Mouse (Mus musculus) skeletal muscle tissue, adult 2 months (tissue): ENCODE measurements around the gene Slc9a5.
A peak's percentile ranks its signal among the peaks of the same experiment; 100 is the strongest.

Experiments
- DNase-seq: peaks from one replicate; pipeline ENCODE4 v3.0.0-alpha.2; 2012; ENCODE audit warnings: low read depth, low spot score

Slc9a5 gene

DNA sequence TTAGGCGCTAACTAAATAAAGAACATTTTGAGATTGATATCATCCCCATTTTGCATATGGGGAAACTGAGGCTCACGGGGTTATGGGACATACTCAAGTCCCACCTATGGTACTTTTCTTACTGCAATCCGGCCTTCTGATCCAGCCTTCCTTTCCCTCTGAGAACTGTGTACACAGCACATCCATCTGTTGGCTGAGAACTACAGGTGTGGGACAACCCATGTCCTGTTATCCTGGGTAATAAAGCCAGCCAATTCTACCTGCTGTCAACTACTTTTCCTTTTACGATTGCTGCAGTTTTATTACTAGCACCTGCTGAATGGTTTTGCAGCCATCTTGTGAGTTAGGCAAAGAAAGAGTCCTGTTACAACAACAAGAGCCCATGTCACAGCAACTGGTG lies 5.9 kb downstream of the Slc9a5 start:
- no peak for DNase-seq

GRCm38 (mm10) chr8:105355179-105356024 lies 6.8 kb downstream of the Slc9a5 start:
- no peak for DNase-seq

- DNase-seq, result no peak
Observed at GRCm38 (mm10) chr8:105356681-105357080, 8.0 kb downstream of the Slc9a5 start.

- DNase-seq, result no peak
Observed at GRCm38 (mm10) chr8:105359208-105359607, 10.6 kb downstream of the Slc9a5 start.

GRCm38 (mm10) chr8:105359646-105360045 lies 11.0 kb downstream of the Slc9a5 start:
- DNase-seq, result no peak

DNA sequence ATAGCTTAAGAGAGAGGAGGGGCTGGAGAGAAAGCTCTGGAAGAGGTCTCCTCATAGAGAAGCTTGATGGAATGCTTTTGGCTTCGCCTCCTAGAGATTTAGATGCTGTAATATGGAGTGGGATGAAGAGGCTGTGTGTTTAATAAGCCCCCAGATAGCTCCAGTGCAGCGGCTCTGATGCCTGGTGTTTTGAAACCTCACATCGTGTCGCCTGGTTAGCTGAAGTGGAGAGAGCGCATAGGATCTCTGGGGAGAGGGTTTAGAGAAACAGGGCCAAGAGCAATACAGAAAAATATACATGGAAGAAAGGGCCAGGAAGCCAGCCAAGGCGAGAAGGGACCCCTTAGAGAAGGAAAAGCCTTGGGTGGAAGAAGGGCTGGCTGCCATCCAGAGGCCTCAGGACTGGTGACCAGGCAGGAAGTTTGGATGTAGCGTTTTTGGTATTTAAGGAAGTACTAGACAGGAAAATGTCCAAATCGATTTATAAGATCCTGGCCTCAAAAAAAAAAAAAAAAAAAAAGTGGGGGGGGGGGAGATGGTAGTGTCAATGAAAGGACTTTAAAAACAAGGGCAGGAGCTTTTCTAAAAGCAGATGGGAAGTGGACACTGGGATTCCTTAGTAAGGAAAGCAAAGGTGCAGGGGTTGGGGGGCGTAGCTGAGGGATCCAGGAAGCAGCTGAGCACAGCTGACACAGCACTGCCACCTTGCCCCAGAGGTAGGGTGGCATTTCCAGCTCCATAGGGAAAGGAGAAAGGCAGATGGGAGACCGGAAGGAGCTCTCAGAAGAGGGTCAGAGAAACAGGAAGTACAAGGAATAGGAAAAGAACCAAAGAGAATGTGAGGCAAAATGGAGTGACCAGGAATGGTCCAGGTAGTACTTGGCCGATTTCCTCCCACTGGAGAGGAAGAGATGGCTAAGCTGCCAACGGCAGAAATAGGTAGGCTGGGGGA lies 13.4 kb downstream of the Slc9a5 start:
- no peak for DNase-seq

GRCm38 (mm10) chr8:105367107-105367506 lies 18.5 kb downstream of the Slc9a5 start:
- no peak for DNase-seq

DNA sequence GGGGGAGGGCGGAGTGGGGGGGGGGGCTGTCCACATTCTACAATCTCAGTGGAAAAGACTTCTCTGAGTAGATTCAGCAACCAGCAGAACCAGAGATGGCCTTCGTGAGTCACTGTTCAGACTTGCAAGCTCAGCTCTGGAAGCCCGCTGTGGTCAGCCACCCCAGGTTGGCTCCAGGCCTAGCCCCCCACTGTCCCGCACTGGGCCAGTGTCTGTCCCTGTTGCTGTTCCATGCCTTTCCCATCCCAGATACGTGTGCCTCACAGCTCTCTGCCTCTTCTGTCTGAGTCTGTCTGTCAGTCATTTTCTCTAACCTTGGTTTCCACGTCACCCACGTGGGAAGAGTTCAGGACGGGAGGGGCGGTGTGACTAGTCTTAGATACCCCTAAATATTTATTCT lies 23.8 kb downstream of the Slc9a5 start:
- DNase-seq, result no peak

GRCm38 (mm10) chr8:105373032-105373431 lies 24.4 kb downstream of the Slc9a5 start, which contains the start of gene Plekhg4:
TSS of gene Plekhg4 (plus strand) at chr8:105373274.
- no peak for DNase-seq

GRCm38 (mm10) chr8:105374513-105374966 lies 25.9 kb downstream of the Slc9a5 start:
- DNase-seq, result no peak

- no peak for DNase-seq
Observed at GRCm38 (mm10) chr8:105378673-105379072, 30.0 kb downstream of the Slc9a5 start.

DNA sequence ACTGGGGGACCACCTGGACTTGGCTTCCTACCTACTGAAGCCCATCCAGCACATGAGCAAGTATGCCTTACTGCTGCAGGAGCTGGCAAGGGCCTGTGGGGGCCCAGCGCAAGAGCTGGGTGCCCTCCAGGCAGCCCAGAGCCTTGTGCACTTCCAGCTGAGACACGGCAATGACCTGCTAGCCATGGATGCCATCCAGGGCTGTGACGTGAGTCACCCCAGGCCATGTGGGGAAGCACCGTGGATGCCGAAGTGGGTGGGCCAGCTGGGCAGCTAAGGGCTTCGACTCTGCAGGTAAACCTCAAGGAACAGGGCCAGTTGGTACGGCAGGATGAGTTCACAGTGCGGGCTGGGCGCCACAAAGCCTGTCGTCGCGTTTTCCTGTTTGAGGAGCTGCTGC lies 31.7 kb downstream of the Slc9a5 start:
- no peak for DNase-seq

GRCm38 (mm10) chr8:105384070-105384469 lies 35.4 kb downstream of the Slc9a5 start:
- no peak for DNase-seq

DNA sequence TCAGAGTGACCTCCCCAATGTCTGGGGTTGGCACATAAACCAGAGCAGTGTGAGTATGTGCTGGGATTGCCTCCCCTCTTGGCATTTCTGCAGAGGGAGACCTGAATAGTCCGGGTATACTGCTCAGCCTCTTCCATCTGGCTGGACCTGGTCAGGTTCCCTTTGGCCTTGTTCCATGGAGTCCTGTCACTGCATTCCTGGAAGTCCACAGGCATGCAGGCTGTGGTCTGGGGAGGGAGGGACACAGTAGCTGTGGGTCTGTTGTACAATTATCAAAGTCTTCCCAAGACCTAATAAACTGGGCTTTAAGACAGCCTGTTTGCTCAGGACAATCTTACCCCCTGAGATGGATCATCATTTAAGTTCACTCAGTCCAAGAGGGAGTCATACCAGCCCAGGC lies 38.5 kb downstream of the Slc9a5 start:
- DNase-seq, result no peak

GRCm38 (mm10) chr8:105389096-105389495 lies 40.5 kb downstream of the Slc9a5 start:
- no peak for DNase-seq

DNA sequence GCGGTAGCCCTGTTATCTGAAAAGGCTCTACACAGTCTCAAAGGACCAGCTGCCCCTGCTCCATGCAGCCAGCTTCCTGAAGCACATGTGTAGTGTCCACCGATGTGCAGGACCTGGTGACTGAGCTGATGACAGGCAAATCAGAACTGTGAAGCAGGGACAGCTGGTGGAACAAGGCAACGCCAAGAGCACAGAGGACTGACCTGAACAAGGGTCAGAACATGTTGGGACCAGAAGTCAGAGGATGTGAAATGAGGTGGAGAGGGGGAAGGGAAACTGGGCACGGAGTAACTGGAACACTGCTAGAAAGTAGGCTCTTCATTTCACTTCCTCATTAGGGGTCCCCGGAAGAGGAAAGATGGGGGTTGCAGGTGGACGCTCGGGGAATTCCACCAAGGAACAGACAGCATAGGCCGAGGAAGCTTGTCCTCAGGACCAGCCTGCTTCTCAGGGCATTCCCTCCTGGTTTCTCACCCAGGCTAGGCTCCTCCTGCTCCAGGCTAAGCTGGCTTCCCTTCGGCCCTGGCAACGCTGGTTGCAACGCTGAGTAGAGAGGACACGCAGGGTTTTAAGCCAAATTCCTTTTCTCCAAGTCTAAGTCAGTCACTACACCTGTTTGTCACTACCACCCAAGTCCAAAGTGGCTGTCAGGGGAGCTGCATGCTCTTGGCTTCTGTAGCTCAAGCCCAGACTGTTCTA lies 44.6 kb downstream of the Slc9a5 start:
- DNase-seq, result peak; percentile 48

- DNase-seq, result peak; percentile 15
Observed at GRCm38 (mm10) chr8:105393915-105394314, 45.3 kb downstream of the Slc9a5 start.

DNA sequence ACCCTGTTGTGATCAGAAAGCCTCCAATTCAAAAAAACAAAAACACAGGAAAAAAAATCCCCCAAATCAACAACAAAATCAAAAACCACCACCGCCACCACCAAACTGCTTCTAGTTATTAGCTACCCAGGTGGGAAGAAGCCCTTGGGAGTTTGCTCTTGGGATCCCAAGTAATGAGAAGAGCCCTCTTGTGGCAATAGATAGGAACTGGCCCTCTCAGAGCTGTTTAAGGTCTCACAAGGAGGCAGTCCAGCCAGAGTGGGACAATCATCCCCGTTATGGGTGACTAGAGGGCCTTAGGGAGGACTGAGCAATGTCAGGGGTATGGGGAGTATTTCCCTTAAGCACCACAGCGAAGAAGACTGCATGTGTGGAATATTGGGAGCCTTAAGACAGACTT lies 49.1 kb downstream of the Slc9a5 start:
- peak; percentile 49 for DNase-seq

DNA sequence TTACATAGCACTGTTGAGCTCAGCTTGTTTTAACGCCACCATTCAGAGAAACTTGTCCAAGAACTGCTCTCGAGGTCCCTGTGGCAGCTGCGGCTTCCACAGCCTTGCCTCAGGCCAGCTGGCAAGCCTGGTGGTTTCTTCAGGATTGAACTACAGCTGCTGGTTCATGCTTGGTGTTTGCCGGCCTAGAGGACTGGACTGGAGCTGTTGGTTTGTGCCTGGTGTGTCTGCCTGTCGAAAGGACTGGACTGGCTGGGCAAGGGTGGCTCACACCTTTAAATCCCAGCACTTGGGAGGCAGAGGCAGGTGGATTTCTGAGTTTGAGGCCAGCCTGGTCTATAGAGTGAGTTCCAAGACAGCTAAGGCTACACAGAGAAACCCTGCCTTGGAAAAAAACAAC lies 51.4 kb downstream of the Slc9a5 start:
- DNase-seq, result no peak

GRCm38 (mm10) chr8:105403467-105403866 lies 54.8 kb downstream of the Slc9a5 start:
- DNase-seq, result no peak

DNA sequence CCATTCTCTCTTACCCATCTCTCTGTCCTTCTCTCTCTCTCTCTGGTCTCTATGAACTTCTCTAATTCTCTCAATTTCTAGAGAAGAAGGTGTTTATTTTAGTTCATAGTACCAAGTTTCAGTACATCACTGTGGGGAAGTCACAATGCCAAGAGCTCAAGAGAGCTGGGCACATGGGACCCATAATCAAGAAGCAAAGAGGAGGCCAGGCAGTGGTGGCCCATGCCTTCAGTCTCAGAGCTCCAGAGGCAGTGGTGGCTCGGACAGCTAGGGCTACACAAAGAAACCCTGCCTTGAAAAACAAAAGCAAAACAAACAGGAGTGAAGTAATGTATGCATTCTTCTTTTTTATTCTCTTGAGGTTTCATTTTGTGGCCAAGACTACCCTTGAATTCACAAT lies 55.9 kb downstream of the Slc9a5 start:
- DNase-seq, result no peak

- no peak for DNase-seq
Observed at GRCm38 (mm10) chr8:105406416-105406815, 57.8 kb downstream of the Slc9a5 start.
